Comparison of ENCODE assay signal across 9 mouse cellular contexts in the genomic region with DNA sequence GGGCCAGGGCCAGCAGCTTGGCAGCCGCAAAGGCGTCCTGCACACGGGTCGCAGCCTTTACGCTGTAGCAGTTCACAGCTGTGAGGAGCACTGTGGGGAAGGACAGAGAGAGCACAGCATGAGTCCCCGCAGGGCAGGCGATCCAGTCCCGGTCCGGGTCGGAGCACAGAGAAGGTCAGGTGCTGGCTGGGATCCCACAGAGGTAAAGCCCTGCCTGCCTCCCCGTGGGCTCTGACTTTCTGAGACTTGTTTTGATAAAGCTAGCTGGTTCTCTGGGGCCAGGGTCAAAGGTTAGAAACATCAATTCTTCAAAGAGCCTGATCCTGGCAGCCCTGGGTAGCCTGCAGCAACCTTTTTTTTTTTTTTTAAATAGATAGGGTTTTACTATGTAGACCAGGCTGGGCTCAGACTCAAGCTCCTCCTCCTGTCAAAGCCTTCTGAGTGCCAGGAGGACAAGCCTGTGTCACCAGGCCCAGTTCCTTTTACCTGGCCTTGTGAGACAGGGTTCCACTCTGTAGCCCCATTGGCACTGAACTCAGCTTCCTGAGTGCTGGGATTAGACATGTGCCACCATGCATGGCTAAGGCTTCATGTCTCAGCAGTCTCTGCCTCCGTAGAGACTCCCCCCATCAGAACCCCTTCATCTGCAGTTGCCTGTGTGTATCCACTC. TPM values are rescaled to one million over a fixed set of nuclear protein-coding genes. Genes with fewer than 3 reads are reported as not detected.
DNase-seq lines count a peak whose midpoint lies in the region; ATAC-seq and TF ChIP-seq lines count a peak whose summit lies in the region.
"Had no signal": no experiment of that assay in that cellular context is flagged by ENCODE, and none has a peak within 500 bp of the region (broad histone marks: within the 10 kb centered on the region; RNA-seq: fewer than 3 reads in every experiment).

No protein-coding gene starts in this region.

- ATAC-seq in embryonic facial prominence, embryonic 13.5 days (ENCODE audit: insufficient number of reproducible peaks, insufficient read depth, low FRiP score, low TSS enrichment, low read depth), result no peak
- ATAC-seq in midbrain, embryonic 14.5 days (ENCODE audit: low FRiP score, low TSS enrichment), result no peak
- ATAC-seq in midbrain, postnatal 0 days (ENCODE audit: low FRiP score), result no peak
- ATAC-seq in stomach, postnatal 0 days (ENCODE audit: low FRiP score, low TSS enrichment), result no peak

- H3K4me1 ChIP-seq in embryonic facial prominence, embryonic 13.5 days, result peaks cover 27% of the 10 kb centered on the region
- H3K4me1 ChIP-seq in embryonic facial prominence, embryonic 10.5 days, result peaks cover 50% of the 10 kb centered on the region
- peaks cover 33% of the 10 kb centered on the region for H3K4me1 ChIP-seq in midbrain, embryonic 14.5 days (ENCODE audit: control insufficient read depth, insufficient read depth, low read length)
- peaks cover 13% of the 10 kb centered on the region; the same call in 1 of the 2 replicates for H3K4me1 ChIP-seq in midbrain, postnatal 0 days (ENCODE audit: insufficient read depth, low read length)
- peaks cover 16% of the 10 kb centered on the region for H3K4me1 ChIP-seq in stomach, postnatal 0 days (replicated peaks; ENCODE audit: control insufficient read depth, insufficient read depth)

- no peak for DNase-seq in embryonic facial prominence, embryonic 10.5 days (ENCODE audit: low spot score)
- DNase-seq in midbrain, embryonic 14.5 days, result no peak
- DNase-seq in midbrain, postnatal 0 days (ENCODE audit: low spot score), result no peak
- peak; percentile 51 to 53 for DNase-seq in kidney, postnatal 36 days
- no peak for DNase-seq in stomach, postnatal 0 days (ENCODE audit: low spot score)
- DNase-seq in urinary bladder, postnatal 4 days (ENCODE audit: low spot score in 2 of 2), result no peak
- no peak for DNase-seq in testis, postnatal 10 days (ENCODE audit: low spot score)

- TF ChIP-seq CTCF in midbrain, postnatal 0 days (IDR thresholded peaks at IDR 0.05), result no peak
- no peak for TF ChIP-seq CTCF in stomach, postnatal 0 days (IDR thresholded peaks at IDR 0.05; ENCODE audit: low read depth)

- no peak overlapping the region for H3K27ac ChIP-seq in embryonic facial prominence, embryonic 13.5 days
- no peak overlapping the region for H3K27ac ChIP-seq in embryonic facial prominence, embryonic 10.5 days (replicated peaks)
- H3K27ac ChIP-seq in midbrain, embryonic 14.5 days (replicated peaks; ENCODE audit: low read depth, low read length), result no peak overlapping the region
- H3K27ac ChIP-seq in midbrain, postnatal 0 days (ENCODE audit: low read depth, low read length), result no peak overlapping the region
- peak overlapping the region; percentile 90 for H3K27ac ChIP-seq in stomach, postnatal 0 days (replicated peaks)
- H3K27ac ChIP-seq: limb, embryonic 12.5 days had no signal

- 40% methylated on average over 12 of the region's 12 CpGs for WGBS in embryonic facial prominence, embryonic 13.5 days
- 28% methylated on average over 12 of the region's 12 CpGs for WGBS in embryonic facial prominence, embryonic 10.5 days
- WGBS in midbrain, embryonic 14.5 days, result 21% methylated on average over 12 of the region's 12 CpGs
- 26% methylated on average over 12 of the region's 12 CpGs for WGBS in midbrain, postnatal 0 days
- 51% methylated on average over 12 of the region's 12 CpGs for WGBS in stomach, postnatal 0 days

- no peak overlapping the region for H3K4me3 ChIP-seq in embryonic facial prominence, embryonic 13.5 days
- no peak overlapping the region for H3K4me3 ChIP-seq in embryonic facial prominence, embryonic 10.5 days
- H3K4me3 ChIP-seq in midbrain, embryonic 14.5 days (replicated peaks; ENCODE audit: low read depth, low read length), result no peak overlapping the region
- H3K4me3 ChIP-seq in midbrain, postnatal 0 days (ENCODE audit: low read depth, low read length), result no peak overlapping the region
- no peak overlapping the region for H3K4me3 ChIP-seq in stomach, postnatal 0 days (ENCODE audit: low read depth, low read length)
- H3K4me3 ChIP-seq: limb, embryonic 12.5 days had no signal

- 0 out of 2 replicates have a peak overlapping the region, but pooled peaks have one; percentile 55 for H3K9ac ChIP-seq in embryonic facial prominence, embryonic 13.5 days
- peak overlapping the region; percentile 12; the same call in 1 of the 2 replicates for H3K9ac ChIP-seq in midbrain, embryonic 14.5 days (replicated peaks; ENCODE audit: low read length)
- no peak overlapping the region for H3K9ac ChIP-seq in midbrain, postnatal 0 days (replicated peaks; ENCODE audit: low read length, poor library complexity, severe bottlenecking)
- no peak overlapping the region for H3K9ac ChIP-seq in stomach, postnatal 0 days (ENCODE audit: low read length)

- no peak for TF ChIP-seq EP300 in stomach, postnatal 0 days (optimal IDR thresholded peaks at IDR 0.05)

- peaks cover 15% of the 10 kb centered on the region for H3K36me3 ChIP-seq in embryonic facial prominence, embryonic 13.5 days
- H3K36me3 ChIP-seq in embryonic facial prominence, embryonic 10.5 days (replicated peaks), result peaks cover 26% of the 10 kb centered on the region
- H3K36me3 ChIP-seq in midbrain, embryonic 14.5 days (ENCODE audit: control insufficient read depth, insufficient read depth, low read length), result no peaks in the 10 kb centered on the region; the same call in 1 of the 2 replicates
- H3K36me3 ChIP-seq in midbrain, postnatal 0 days (ENCODE audit: insufficient read depth, low read length), result peaks cover 24% of the 10 kb centered on the region; the same call in 1 of the 2 replicates
- H3K36me3 ChIP-seq in stomach, postnatal 0 days (ENCODE audit: control insufficient read depth, insufficient read depth, low read length), result no peaks in the 10 kb centered on the region

- H3K9me3 ChIP-seq in embryonic facial prominence, embryonic 13.5 days, result no peaks in the 10 kb centered on the region
- no peaks in the 10 kb centered on the region for H3K9me3 ChIP-seq in embryonic facial prominence, embryonic 10.5 days
- H3K9me3 ChIP-seq in midbrain, embryonic 14.5 days (ENCODE audit: control insufficient read depth, low read length), result no peaks in the 10 kb centered on the region
- no peaks in the 10 kb centered on the region for H3K9me3 ChIP-seq in midbrain, postnatal 0 days (ENCODE audit: low read length)
- H3K9me3 ChIP-seq in stomach, postnatal 0 days (ENCODE audit: control insufficient read depth, low read length), result no peaks in the 10 kb centered on the region
- H3K9me3 ChIP-seq: limb, embryonic 12.5 days had no signal

- no peak overlapping the region for H3K4me2 ChIP-seq in embryonic facial prominence, embryonic 13.5 days
- no peak overlapping the region for H3K4me2 ChIP-seq in midbrain, embryonic 14.5 days (ENCODE audit: low read length)
- H3K4me2 ChIP-seq in midbrain, postnatal 0 days (ENCODE audit: low read depth, low read length, poor library complexity, severe bottlenecking), result no peak overlapping the region
- no peak overlapping the region for H3K4me2 ChIP-seq in stomach, postnatal 0 days (replicated peaks; ENCODE audit: low read depth)
- H3K4me2 ChIP-seq: limb, embryonic 12.5 days had no signal

- no peaks in the 10 kb centered on the region for H3K27me3 ChIP-seq in embryonic facial prominence, embryonic 13.5 days
- 0 out of 2 replicates have a peak, but pooled peaks cover 5% of the 10 kb centered on the region for H3K27me3 ChIP-seq in embryonic facial prominence, embryonic 10.5 days (replicated peaks; ENCODE audit: low read depth, poor library complexity, severe bottlenecking)
- no peaks in the 10 kb centered on the region for H3K27me3 ChIP-seq in midbrain, embryonic 14.5 days (ENCODE audit: control insufficient read depth, insufficient read depth, low read length)
- no peaks in the 10 kb centered on the region for H3K27me3 ChIP-seq in midbrain, postnatal 0 days (ENCODE audit: insufficient read depth, low read length)
- no peaks in the 10 kb centered on the region for H3K27me3 ChIP-seq in stomach, postnatal 0 days (ENCODE audit: control insufficient read depth, insufficient read depth, low read length)
- H3K27me3 ChIP-seq: limb, embryonic 12.5 days had no signal

RNA-seq across cellular contexts. Expression of gene Slc7a5, which starts 10.9 kb away (rescaled TPM):
- polyA plus RNA-seq in embryonic facial prominence, embryonic 13.5 days (2015; fragmentation: Nextera tagmentation; extraction: Ambion mirVana), result 16.1 and 18.3 TPM in 2 replicates
- 18.7 and 21.0 TPM in 2 replicates for polyA plus RNA-seq in embryonic facial prominence, embryonic 10.5 days (2016; fragmentation: Nextera tagmentation; extraction: Ambion mirVana)
- 42.0 and 54.0 TPM in 2 replicates for polyA plus RNA-seq in midbrain, embryonic 14.5 days (2014; fragmentation: Nextera tagmentation; extraction: Ambion mirVana)
- total RNA-seq in midbrain, postnatal 0 days (2014; rRNA removed), result 111 and 115 TPM in 2 replicates
- 64.5 and 65.2 TPM in 2 replicates for polyA plus RNA-seq in midbrain, postnatal 0 days (2015; fragmentation: Nextera tagmentation; extraction: Ambion mirVana)
- 8.9 and 9.3 TPM in 2 replicates for polyA plus RNA-seq in stomach, postnatal 0 days (2015; fragmentation: Nextera tagmentation; extraction: Ambion mirVana)

RNA-seq across cellular contexts. Expression of gene Car5a, which starts 48.1 kb away (rescaled TPM):
- polyA plus RNA-seq in embryonic facial prominence, embryonic 13.5 days (2015; fragmentation: Nextera tagmentation; extraction: Ambion mirVana), result not detected in 2 replicates
- polyA plus RNA-seq in embryonic facial prominence, embryonic 10.5 days (2016; fragmentation: Nextera tagmentation; extraction: Ambion mirVana), result not detected in 2 replicates
- polyA plus RNA-seq in midbrain, embryonic 14.5 days (2014; fragmentation: Nextera tagmentation; extraction: Ambion mirVana), result not detected in 2 replicates
- 0.19 TPM in 1 of 2 replicates, not detected in the other for total RNA-seq in midbrain, postnatal 0 days (2014; rRNA removed)
- polyA plus RNA-seq in midbrain, postnatal 0 days (2015; fragmentation: Nextera tagmentation; extraction: Ambion mirVana), result 0.17 and 0.22 TPM in 2 replicates
- polyA plus RNA-seq in stomach, postnatal 0 days (2015; fragmentation: Nextera tagmentation; extraction: Ambion mirVana), result 0.12 and 0.30 TPM in 2 replicates

RNA-seq across cellular contexts. Expression of gene Banp, which starts 52.9 kb away (rescaled TPM):
- 42.6 and 49.4 TPM in 2 replicates for polyA plus RNA-seq in embryonic facial prominence, embryonic 13.5 days (2015; fragmentation: Nextera tagmentation; extraction: Ambion mirVana)
- polyA plus RNA-seq in embryonic facial prominence, embryonic 10.5 days (2016; fragmentation: Nextera tagmentation; extraction: Ambion mirVana), result 55.2 and 64.8 TPM in 2 replicates
- 47.7 and 48.7 TPM in 2 replicates for polyA plus RNA-seq in midbrain, embryonic 14.5 days (2014; fragmentation: Nextera tagmentation; extraction: Ambion mirVana)
- 37.1 and 51.6 TPM in 2 replicates for total RNA-seq in midbrain, postnatal 0 days (2014; rRNA removed)
- polyA plus RNA-seq in midbrain, postnatal 0 days (2015; fragmentation: Nextera tagmentation; extraction: Ambion mirVana), result 22.4 and 24.8 TPM in 2 replicates
- polyA plus RNA-seq in stomach, postnatal 0 days (2015; fragmentation: Nextera tagmentation; extraction: Ambion mirVana), result 9.0 and 10.0 TPM in 2 replicates

Comparison
In these comparisons a context has a peak if more than half of its experiments do, and no peak if none do; other contexts are left out.
1. H3K9ac ChIP-seq: peak in embryonic facial prominence, embryonic 13.5 days (single experiment) and midbrain, embryonic 14.5 days (single experiment); none in midbrain, postnatal 0 days (single experiment) and stomach, postnatal 0 days (single experiment).
2. DNase-seq: peak in kidney, postnatal 36 days (2 of 2); none in embryonic facial prominence, embryonic 10.5 days (single experiment), midbrain, embryonic 14.5 days (single experiment), midbrain, postnatal 0 days (single experiment), stomach, postnatal 0 days (single experiment), urinary bladder, postnatal 4 days (0 of 2) and testis, postnatal 10 days (single experiment).